Mouse (Mus musculus): Measurements from ENCODE around the gene Naaladl2.

- TF ChIP-seq CTCF (conservative IDR thresholded peaks at IDR 0.05; ENCODE audit: insufficient read depth, insufficient read length, low read depth, low read length) (no peak), POLR2A (IDR thresholded peaks at IDR 0.05; ENCODE audit: low read depth, low read length) (no peak)
Measured at GRCm38 (mm10) chr3:25127864-25128263, 16.2 kb downstream of the Naaladl2 start.

All from kidney, adult 2 months (tissue).